Mouse (Mus musculus): ENCODE measurements around the gene Zzz3. TPM values are rescaled to one million over a fixed set of nuclear protein-coding genes. Genes with fewer than 3 reads are reported as not detected.

Gene Zzz3
- total and polyA plus RNA-seq, 3 experiments = 64.2 to 116 (median 94.9) TPM

GRCm38 (mm10) chr3:152470347-152470746, 75.1 kb downstream of the Zzz3 start:
- H3K4me1 ChIP-seq (ENCODE audit: control insufficient read depth in 1 of 2, insufficient read depth in 2 of 2) = peaks cover 20 to 45% of the 10 kb centered on the region in 2 experiments
- in situ Hi-C loops (cut with MboI; ENCODE audit: low pct_ligation_motif_present, low pct_unique_long_range_greater_than_20kb, low sequenced_read_pairs) (loop anchor here (10.0 kb wide), 1 partner anchor 244 kb away; the partner anchor contains the start of gene Pigk), dilution Hi-C loops (cut with MboI; ENCODE audit: extremely low pct_ligation_motif_present, extremely low pct_unique_long_range_greater_than_20kb, low sequenced_read_pairs) (no loop called here)
- H3K79me2 ChIP-seq (replicated peaks; ENCODE audit: control insufficient read depth, extremely low read depth, insufficient read depth, poor library complexity, severe bottlenecking) = peaks cover 3% of the 10 kb centered on the region; the same call in 1 of the 2 replicates
- no peaks in the 10 kb centered on the region for H3K27me3 ChIP-seq (replicated peaks)
- no peak for DNase-seq (ENCODE audit: extremely low read depth)
- peak overlapping the region; percentile 39 for H3K4me2 ChIP-seq (ENCODE audit: insufficient read depth, low read depth, poor library complexity, severe bottlenecking)
- H3K4me3 ChIP-seq (replicated peaks in 1 of 3; ENCODE audit: low read depth in 2 of 3, low read length in 2 of 3, poor library complexity in 1 of 3) = peak overlapping the region in 2 of 3 experiments; percentile 57 to 65
- H3K36me3 ChIP-seq (replicated peaks in 1 of 2; ENCODE audit: control insufficient read depth in 1 of 2, insufficient read depth in 1 of 2, low read length in 1 of 2) = peaks cover 2 to 32% of the 10 kb centered on the region in 2 experiments
- H3K27ac ChIP-seq (ENCODE audit: insufficient read depth, low read depth) = no peak overlapping the region
- peak overlapping the region; percentile 70; the same call in 1 of the 2 replicates for H3K9ac ChIP-seq (ENCODE audit: insufficient read depth, low read depth)
- TF ChIP-seq NELFE (IDR thresholded peaks at IDR 0.05; ENCODE audit: low read depth, low read length) (0 out of 2 replicates have a peak, but pooled peaks have one; percentile 45), SIN3A (IDR thresholded peaks at IDR 0.05; ENCODE audit: low read length) (no peak), USF1 (IDR thresholded peaks at IDR 0.05; ENCODE audit: low read depth, low read length) (no peak), MAZ (IDR thresholded peaks at IDR 0.05; ENCODE audit: low read depth, low read length) (0 out of 2 replicates have a peak, but pooled peaks have one; percentile 44), ZNF384 (IDR thresholded peaks at IDR 0.05; ENCODE audit: low read depth, low read length) (peak; percentile 72), ETS1 (conservative IDR thresholded peaks at IDR 0.05; ENCODE audit: low read depth, low read length) (peak; percentile 49), EP300 (IDR thresholded peaks at IDR 0.05; ENCODE audit: low read length) (peak; percentile 18; the same call in 1 of the 2 replicates), MXI1 (IDR thresholded peaks at IDR 0.05; ENCODE audit: low read depth, low read length) (peak; percentile 68; the same call in 1 of the 2 replicates), E2F4 (IDR thresholded peaks at IDR 0.05; ENCODE audit: insufficient replicate concordance, low read depth, low read length) (no peak), CTCF (conservative IDR thresholded peaks at IDR 0.05 in 1 of 2, IDR thresholded peaks at IDR 0.05 in 1 of 2; ENCODE audit: low read depth in 2 of 2, low read length in 2 of 2) (no peak), BHLHE40 (IDR thresholded peaks at IDR 0.05; ENCODE audit: low read depth, low read length) (peak; percentile 74), MAFK (IDR thresholded peaks at IDR 0.05; ENCODE audit: insufficient replicate concordance, low read length) (0 out of 2 replicates have a peak, but pooled peaks have one; percentile 28), MEF2A (IDR thresholded peaks at IDR 0.05; ENCODE audit: borderline replicate concordance, low read depth, low read length) (0 out of 2 replicates have a peak, but pooled peaks have one; percentile 15)
- no peaks in the 10 kb centered on the region for H3K9me3 ChIP-seq (replicated peaks; ENCODE audit: low read length)

GRCm38 (mm10) chr3:152472676-152473075, 77.4 kb downstream of the Zzz3 start:
- H3K9me3 ChIP-seq (replicated peaks; ENCODE audit: low read length) = no peaks in the 10 kb centered on the region
- H3K27me3 ChIP-seq (replicated peaks) = no peaks in the 10 kb centered on the region
- no peak overlapping the region for H3K9ac ChIP-seq (ENCODE audit: insufficient read depth, low read depth)
- peaks cover 3% of the 10 kb centered on the region; the same call in 1 of the 2 replicates for H3K79me2 ChIP-seq (replicated peaks; ENCODE audit: control insufficient read depth, extremely low read depth, insufficient read depth, poor library complexity, severe bottlenecking)
- dilution Hi-C loops (cut with MboI; ENCODE audit: extremely low pct_ligation_motif_present, extremely low pct_unique_long_range_greater_than_20kb, low sequenced_read_pairs) = no loop called here
- H3K27ac ChIP-seq (ENCODE audit: insufficient read depth, low read depth) = no peak overlapping the region
- H3K4me3 ChIP-seq (replicated peaks in 1 of 3; ENCODE audit: low read depth in 2 of 3, low read length in 2 of 3, poor library complexity in 1 of 3) = no peak overlapping the region
- peaks cover 15 to 48% of the 10 kb centered on the region in 2 experiments for H3K4me1 ChIP-seq (ENCODE audit: control insufficient read depth in 1 of 2, insufficient read depth in 2 of 2)
- in situ Hi-C loops (cut with MboI; ENCODE audit: low pct_ligation_motif_present, low pct_unique_long_range_greater_than_20kb, low sequenced_read_pairs) = loop anchor here (10.0 kb wide), 1 partner anchor 242 kb away; the partner anchor contains the start of gene Pigk
- H3K4me2 ChIP-seq (ENCODE audit: insufficient read depth, low read depth, poor library complexity, severe bottlenecking) = no peak overlapping the region
- TF ChIP-seq JUND (conservative IDR thresholded peaks at IDR 0.05; ENCODE audit: low read depth, low read length) (no peak), IRF4 (IDR thresholded peaks at IDR 0.05; ENCODE audit: low read depth, low read length) (no peak), RAD21 (IDR thresholded peaks at IDR 0.05; ENCODE audit: low read depth, low read length) (no peak), POLR2AphosphoS2 (IDR thresholded peaks at IDR 0.05; ENCODE audit: low read depth, low read length) (no peak), MAFK (IDR thresholded peaks at IDR 0.05; ENCODE audit: insufficient replicate concordance, low read length) (no peak), CHD2 (IDR thresholded peaks at IDR 0.05; ENCODE audit: low read length) (no peak), NELFE (IDR thresholded peaks at IDR 0.05; ENCODE audit: low read depth, low read length) (no peak), E2F4 (IDR thresholded peaks at IDR 0.05; ENCODE audit: insufficient replicate concordance, low read depth, low read length) (no peak), MAZ (IDR thresholded peaks at IDR 0.05; ENCODE audit: low read depth, low read length) (no peak)
- H3K36me3 ChIP-seq (replicated peaks in 1 of 2; ENCODE audit: control insufficient read depth in 1 of 2, insufficient read depth in 1 of 2, low read length in 1 of 2) = peaks cover 2 to 33% of the 10 kb centered on the region in 2 experiments
- DNase-seq (ENCODE audit: extremely low read depth) = no peak

Data from CH12.LX (cell line).